Mouse (Mus musculus): ENCODE data around the gene Zbtb32. TPM values are rescaled to one million over a fixed set of nuclear protein-coding genes. Genes with fewer than 3 reads are reported as not detected.

Zbtb32 gene
- polyA plus RNA-seq, 1 experiment from 2014 or later, result 1.2 TPM

- Histone ChIP-seq H3K4me1 (replicated peaks; ENCODE audit: control insufficient read depth, insufficient read depth, low read length) (no peaks in the 10 kb centered on the region), H3K4me3 (ENCODE audit: low read depth, low read length) (no peak overlapping the region), H3K9me3 (ENCODE audit: control insufficient read depth, low read length) (no peaks in the 10 kb centered on the region), H3K4me2 (replicated peaks; ENCODE audit: low read depth, low read length) (no peak overlapping the region), H3K27ac (ENCODE audit: low read depth, low read length) (no peak overlapping the region), H3K9ac (ENCODE audit: low read depth, low read length) (no peak overlapping the region), H3K27me3 (ENCODE audit: control insufficient read depth, insufficient read depth, low read length) (no peaks in the 10 kb centered on the region), H3K36me3 (ENCODE audit: control insufficient read depth, insufficient read depth, low read length) (peaks cover 7% of the 10 kb centered on the region; the same call in 1 of the 2 replicates)
- WGBS, result 91% methylated on average over 9 of the region's 9 CpGs
- no peak for DNase-seq (ENCODE audit: low spot score)
- no peak for ATAC-seq (ENCODE audit: low FRiP score)
Observed at GRCm38 (mm10) chr7:30566033-30566432, 32.7 kb downstream of the Zbtb32 start.

GRCm38 (mm10) chr7:30564970-30565571 lies 33.6 kb downstream of the Zbtb32 start, which contains the start of gene Igflr1:
Gene Igflr1 (plus strand): TSS chr7:30565427.
- Histone ChIP-seq H3K4me2 (replicated peaks; ENCODE audit: low read depth, low read length) (no peak within 1 kb of the TSS), H3K4me3 (ENCODE audit: low read depth, low read length) (no peak within 1 kb of the TSS), H3K27me3 (ENCODE audit: control insufficient read depth, insufficient read depth, low read length) (no peaks in the 10 kb centered on the region), H3K9me3 (ENCODE audit: control insufficient read depth, low read length) (no peaks in the 10 kb centered on the region), H3K4me1 (replicated peaks; ENCODE audit: control insufficient read depth, insufficient read depth, low read length) (no peaks in the 10 kb centered on the region), H3K27ac (ENCODE audit: low read depth, low read length) (no peak within 1 kb of the TSS), H3K9ac (ENCODE audit: low read depth, low read length) (no peak within 1 kb of the TSS), H3K36me3 (ENCODE audit: control insufficient read depth, insufficient read depth, low read length) (0 out of 2 replicates have a peak, but pooled peaks cover 2% of the 10 kb centered on the region)
- no peak for ATAC-seq (ENCODE audit: low FRiP score)
- 95% methylated on average over 12 of the region's 12 CpGs for WGBS
- no peak for DNase-seq (ENCODE audit: low spot score)

- no peak for ATAC-seq (ENCODE audit: low FRiP score)
- Histone ChIP-seq H3K9ac (ENCODE audit: low read depth, low read length) (peak overlapping the region; percentile 29; the same call in 1 of the 2 replicates), H3K27me3 (ENCODE audit: control insufficient read depth, insufficient read depth, low read length) (no peaks in the 10 kb centered on the region), H3K4me3 (ENCODE audit: low read depth, low read length) (peak overlapping the region; percentile 76), H3K9me3 (ENCODE audit: control insufficient read depth, low read length) (no peaks in the 10 kb centered on the region), H3K36me3 (ENCODE audit: control insufficient read depth, insufficient read depth, low read length) (no peaks in the 10 kb centered on the region), H3K27ac (ENCODE audit: low read depth, low read length) (no peak overlapping the region), H3K4me2 (replicated peaks; ENCODE audit: low read depth, low read length) (peak overlapping the region; percentile 59), H3K4me1 (replicated peaks; ENCODE audit: control insufficient read depth, insufficient read depth, low read length) (no peaks in the 10 kb centered on the region)
- WGBS, result 23% methylated on average over 6 of the region's 6 CpGs
- no peak for DNase-seq (ENCODE audit: low spot score)
Observed at GRCm38 (mm10) chr7:30563906-30564280, 34.8 kb downstream of the Zbtb32 start.

DNA sequence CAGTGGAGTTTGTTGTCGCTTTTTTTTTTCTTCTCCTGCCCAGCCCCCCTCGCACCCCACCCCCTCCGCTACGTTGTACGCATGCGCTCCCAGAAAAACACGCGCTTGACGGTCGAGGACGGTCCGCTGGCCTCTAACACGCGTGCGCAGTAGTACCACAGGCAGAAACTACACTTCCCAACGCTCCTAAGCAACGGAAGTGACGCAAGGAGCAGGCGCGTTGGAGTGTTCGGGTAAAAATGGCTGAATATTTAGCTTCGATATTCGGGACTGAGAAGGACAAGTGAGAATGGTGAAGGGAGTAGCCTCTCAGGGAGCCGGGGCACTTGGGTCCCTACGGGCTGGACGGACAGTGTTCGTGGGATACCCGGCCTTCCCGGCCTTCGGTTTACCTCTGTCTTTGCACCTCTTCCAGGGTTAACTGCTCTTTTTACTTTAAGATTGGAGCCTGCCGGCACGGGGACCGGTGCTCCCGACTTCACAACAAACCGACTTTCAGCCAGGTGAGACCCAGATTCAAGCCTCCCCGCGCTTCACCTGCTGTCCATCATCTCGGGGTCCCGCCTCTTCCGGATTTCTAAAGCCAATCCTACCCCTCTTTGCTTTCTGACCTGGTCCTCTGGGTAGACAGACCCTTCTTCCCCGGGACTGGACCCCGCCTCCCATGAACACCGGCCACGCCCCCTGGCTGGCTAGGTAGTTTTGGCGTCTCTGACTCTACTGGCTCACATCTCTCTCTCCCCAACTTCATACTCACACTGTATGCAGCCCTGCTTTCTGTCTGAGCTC lies 35.4 kb downstream of the Zbtb32 start, which contains the start of the genes U2af1l4, Gm49396 and Psenen:
Gene U2af1l4, plus strand, starts transcription at position 185 of the 789 bp plus-strand sequence.
Gene Gm49396, plus strand, starts transcription at position 228 of the 789 bp plus-strand sequence.
Gene Psenen, minus strand, starts transcription at position 511 of the 789 bp plus-strand sequence.
- WGBS, result under 1% methylated on average over 45 of the region's 45 CpGs
- H3K9ac ChIP-seq (ENCODE audit: low read depth, low read length), result peak within 1 kb of the TSS; percentile 81
- H3K4me2 ChIP-seq (replicated peaks; ENCODE audit: low read depth, low read length), result peak within 1 kb of the TSS; percentile 59
- H3K27ac ChIP-seq (ENCODE audit: low read depth, low read length), result peak within 1 kb of the TSS; percentile 89
- peak within 1 kb of the TSS; percentile 76 for H3K4me3 ChIP-seq (ENCODE audit: low read depth, low read length)
- H3K36me3 ChIP-seq (ENCODE audit: control insufficient read depth, insufficient read depth, low read length), result no peaks in the 10 kb centered on the region
- peak; percentile 99 for DNase-seq (ENCODE audit: low spot score)
- H3K4me1 ChIP-seq (replicated peaks; ENCODE audit: control insufficient read depth, insufficient read depth, low read length), result no peaks in the 10 kb centered on the region; the same call in 1 of the 2 replicates
- no peaks in the 10 kb centered on the region for H3K9me3 ChIP-seq (ENCODE audit: control insufficient read depth, low read length)
- no peaks in the 10 kb centered on the region for H3K27me3 ChIP-seq (ENCODE audit: control insufficient read depth, insufficient read depth, low read length)
- ATAC-seq (ENCODE audit: low FRiP score), result peak; percentile 85

DNA sequence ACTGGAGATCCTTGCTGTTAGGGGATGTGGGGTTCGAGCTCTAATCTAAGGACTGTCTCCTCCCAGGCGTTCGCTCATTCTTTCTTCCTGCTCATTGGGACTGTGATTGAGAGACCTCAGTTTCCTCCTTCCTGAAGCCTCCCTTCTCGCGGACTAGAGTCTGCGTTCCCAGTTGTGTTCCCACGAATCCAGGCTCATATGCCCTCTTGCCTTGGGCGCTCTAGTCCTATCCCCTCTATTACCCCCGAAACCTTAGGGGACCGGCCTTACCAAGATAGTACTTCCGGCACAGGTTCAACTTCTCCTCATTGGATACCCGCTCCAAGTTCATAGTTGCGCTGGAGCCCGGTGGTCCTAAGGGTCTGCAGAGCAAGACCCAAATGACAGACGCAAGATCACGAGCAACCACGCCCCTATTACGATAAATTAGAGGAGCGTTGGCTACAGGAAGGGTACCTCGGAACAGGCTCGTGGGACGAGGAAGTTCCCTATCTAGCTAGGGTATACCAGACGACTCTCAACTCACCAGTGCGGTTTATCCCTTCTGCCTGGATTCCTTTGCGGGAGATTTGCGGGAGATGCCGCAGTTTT lies 36.1 kb downstream of the Zbtb32 start:
- peak overlapping the region; percentile 76 for H3K4me3 ChIP-seq (ENCODE audit: low read depth, low read length)
- peak overlapping the region; percentile 54 for H3K9ac ChIP-seq (ENCODE audit: low read depth, low read length)
- peak overlapping the region; percentile 58 for H3K4me2 ChIP-seq (replicated peaks; ENCODE audit: low read depth, low read length)
- H3K27me3 ChIP-seq (ENCODE audit: control insufficient read depth, insufficient read depth, low read length), result no peaks in the 10 kb centered on the region
- no peaks in the 10 kb centered on the region; the same call in 1 of the 2 replicates for H3K4me1 ChIP-seq (replicated peaks; ENCODE audit: control insufficient read depth, insufficient read depth, low read length)
- ATAC-seq (ENCODE audit: low FRiP score), result peak; percentile 24; the same call in 1 of the 2 replicates
- no peaks in the 10 kb centered on the region for H3K9me3 ChIP-seq (ENCODE audit: control insufficient read depth, low read length)
- H3K36me3 ChIP-seq (ENCODE audit: control insufficient read depth, insufficient read depth, low read length), result no peaks in the 10 kb centered on the region
- peak; percentile 46 for DNase-seq (ENCODE audit: low spot score)
- H3K27ac ChIP-seq (ENCODE audit: low read depth, low read length), result 0 out of 2 replicates have a peak overlapping the region, but pooled peaks have one; percentile 37
- WGBS, result 3% methylated on average over 27 of the region's 27 CpGs

GRCm38 (mm10) chr7:30560296-30560695 lies 38.4 kb downstream of the Zbtb32 start:
- ATAC-seq (ENCODE audit: low FRiP score) (no peak), DNase-seq (ENCODE audit: low spot score) (no peak)
- WGBS, result 65% methylated on average over 2 of the region's 2 CpGs
- H3K36me3 ChIP-seq (ENCODE audit: control insufficient read depth, insufficient read depth, low read length), result 0 out of 2 replicates have a peak, but pooled peaks cover 5% of the 10 kb centered on the region
- no peaks in the 10 kb centered on the region; the same call in 1 of the 2 replicates for H3K4me1 ChIP-seq (replicated peaks; ENCODE audit: control insufficient read depth, insufficient read depth, low read length)
- H3K27me3 ChIP-seq (ENCODE audit: control insufficient read depth, insufficient read depth, low read length), result no peaks in the 10 kb centered on the region
- H3K9ac ChIP-seq (ENCODE audit: low read depth, low read length), result no peak overlapping the region
- H3K9me3 ChIP-seq (ENCODE audit: control insufficient read depth, low read length), result no peaks in the 10 kb centered on the region
- no peak overlapping the region for H3K4me2 ChIP-seq (replicated peaks; ENCODE audit: low read depth, low read length)
- H3K27ac ChIP-seq (ENCODE audit: low read depth, low read length), result no peak overlapping the region
- H3K4me3 ChIP-seq (ENCODE audit: low read depth, low read length), result no peak overlapping the region

GRCm38 (mm10) chr7:30559443-30559954 lies 39.2 kb downstream of the Zbtb32 start, which contains the start of gene Lin37:
Gene Lin37 (minus strand): TSS chr7:30559838.
- Histone ChIP-seq H3K4me2 (replicated peaks; ENCODE audit: low read depth, low read length) (peak within 1 kb of the TSS; percentile 68), H3K36me3 (ENCODE audit: control insufficient read depth, insufficient read depth, low read length) (0 out of 2 replicates have a peak, but pooled peaks cover 5% of the 10 kb centered on the region), H3K27me3 (ENCODE audit: control insufficient read depth, insufficient read depth, low read length) (no peaks in the 10 kb centered on the region), H3K27ac (ENCODE audit: low read depth, low read length) (no peak within 1 kb of the TSS), H3K9me3 (ENCODE audit: control insufficient read depth, low read length) (no peaks in the 10 kb centered on the region), H3K9ac (ENCODE audit: low read depth, low read length) (peak within 1 kb of the TSS; percentile 40), H3K4me3 (ENCODE audit: low read depth, low read length) (peak within 1 kb of the TSS; percentile 38), H3K4me1 (replicated peaks; ENCODE audit: control insufficient read depth, insufficient read depth, low read length) (no peaks in the 10 kb centered on the region; the same call in 1 of the 2 replicates)
- peak; percentile 86 for ATAC-seq (ENCODE audit: low FRiP score)
- peak; percentile 94 for DNase-seq (ENCODE audit: low spot score)
- WGBS, result under 1% methylated on average over 20 of the region's 20 CpGs
